Mouse (Mus musculus) lung, embryonic 15.5 days (tissue): ENCODE measurements around the gene Gm37240. TPM values are rescaled to one million over a fixed set of nuclear protein-coding genes. Genes with fewer than 3 reads are reported as not detected.

ENCODE experiments used
- ATAC-seq: fragments of 200-750 bp; cut with Nextera tagmentation; 2 replicates; pipeline ENCODE4 v1.8.0; 2017; ENCODE audit warnings: moderate number of reproducible peaks, borderline replicate concordance; ENCODE audit not compliant: low FRiP score, low TSS enrichment; ENCODE audit errors: extremely low read depth
- H3K27ac ChIP-seq: fragments of 300-500 bp; sonication (generic); 2 replicates; pipeline ENCODE4 v1.5.1; 2015; ENCODE audit warnings: moderate library complexity, mild to moderate bottlenecking, inconsistent platforms
- H3K27me3 ChIP-seq: fragments of 300-500 bp; sonication (generic); 2 replicates; pipeline ENCODE4 v1.6.1; 2015; ENCODE audit warnings: inconsistent platforms
- H3K36me3 ChIP-seq: fragments of 300-500 bp; sonication (generic); 2 replicates; pipeline ENCODE4 v1.6.1; 2015; ENCODE audit warnings: inconsistent platforms
- H3K4me1 ChIP-seq: fragments of 300-500 bp; sonication (generic); 2 replicates; pipeline ENCODE4 v1.6.1; 2015; ENCODE audit warnings: inconsistent platforms
- H3K4me2 ChIP-seq: fragments of 300-500 bp; sonication (generic); 2 replicates; pipeline ENCODE4 v1.6.1; 2015; ENCODE audit warnings: inconsistent platforms, mild to moderate bottlenecking, moderate library complexity
- H3K4me3 ChIP-seq: fragments of 300-500 bp; sonication (generic); 2 replicates; pipeline ENCODE4 v1.5.1; 2015; ENCODE audit warnings: mild to moderate bottlenecking, inconsistent platforms
- H3K9ac ChIP-seq: fragments of 300-500 bp; sonication (generic); 2 replicates; pipeline ENCODE4 v1.6.1; 2015; ENCODE audit warnings: inconsistent platforms
- H3K9me3 ChIP-seq: fragments of 300-500 bp; sonication (generic); 2 replicates; pipeline ENCODE4 v1.6.1; 2016; ENCODE audit warnings: inconsistent platforms
- WGBS: fragments of 180-500 bp; shearing (Covaris S2); methylation state at CpG from one replicate; pipeline ENCODE4 v1.1.7; 2015; 5-methylcytosine and 5-hydroxymethylcytosine counted together
- polyA plus RNA-seq: library from polyadenylated mRNA; unstranded; fragments of >200 nt; fragmentation: Nextera tagmentation; extraction: Ambion mirVana; gene quantifications from 2 replicates; pipeline ENCODE4 v1.2.1, GENCODE M21; 2015

Gm37240 gene
- polyA plus RNA-seq, 1 experiment from 2014 or later: 8.8 TPM

GRCm38 (mm10) chr3:84712941-84713340, 1174.4 kb downstream of the Gm37240 start:
- H3K27me3 ChIP-seq: no peaks in the 10 kb centered on the region
- no peaks in the 10 kb centered on the region for H3K4me1 ChIP-seq
- no peak overlapping the region for H3K4me2 ChIP-seq
- no peaks in the 10 kb centered on the region for H3K9me3 ChIP-seq
- no peak overlapping the region for H3K4me3 ChIP-seq
- no peak overlapping the region for H3K27ac ChIP-seq
- ATAC-seq: no peak
- 44% methylated on average over 2 of the region's 2 CpGs for WGBS
- no peak overlapping the region for H3K9ac ChIP-seq
- no peaks in the 10 kb centered on the region for H3K36me3 ChIP-seq

GRCm38 (mm10) chr3:84710723-84711122, 1176.6 kb downstream of the Gm37240 start:
- no peak overlapping the region for H3K4me3 ChIP-seq
- WGBS: 83% methylated on average over 4 of the region's 4 CpGs
- H3K27me3 ChIP-seq: no peaks in the 10 kb centered on the region
- no peak for ATAC-seq
- H3K27ac ChIP-seq: no peak overlapping the region
- no peak overlapping the region for H3K4me2 ChIP-seq
- H3K36me3 ChIP-seq: no peaks in the 10 kb centered on the region
- H3K9ac ChIP-seq: no peak overlapping the region
- H3K4me1 ChIP-seq: no peaks in the 10 kb centered on the region
- H3K9me3 ChIP-seq: no peaks in the 10 kb centered on the region

- no peaks in the 10 kb centered on the region for H3K36me3 ChIP-seq
- H3K27me3 ChIP-seq: no peaks in the 10 kb centered on the region
- H3K27ac ChIP-seq: no peak overlapping the region
- ATAC-seq: no peak
- H3K9ac ChIP-seq: no peak overlapping the region
- no peak overlapping the region for H3K4me3 ChIP-seq
- H3K4me1 ChIP-seq: no peaks in the 10 kb centered on the region
- WGBS: 91% methylated on average over 8 of the region's 8 CpGs
- H3K9me3 ChIP-seq: no peaks in the 10 kb centered on the region
- no peak overlapping the region for H3K4me2 ChIP-seq
Observed at GRCm38 (mm10) chr3:84709967-84710366, 1177.4 kb downstream of the Gm37240 start.

- no peak for ATAC-seq
- 56% methylated on average over 8 of the region's 8 CpGs for WGBS
- H3K9ac ChIP-seq: no peak overlapping the region
Observed at GRCm38 (mm10) chr3:84709100-84709499, 1178.2 kb downstream of the Gm37240 start.

GRCm38 (mm10) chr3:84708469-84708868, 1178.8 kb downstream of the Gm37240 start:
- H3K27ac ChIP-seq: no peak overlapping the region
- no peaks in the 10 kb centered on the region for H3K4me1 ChIP-seq
- H3K9me3 ChIP-seq: no peaks in the 10 kb centered on the region
- H3K4me2 ChIP-seq: no peak overlapping the region
- WGBS: 62% methylated on average over 10 of the region's 10 CpGs
- no peak overlapping the region for H3K9ac ChIP-seq
- no peak for ATAC-seq
- H3K36me3 ChIP-seq: no peaks in the 10 kb centered on the region
- H3K27me3 ChIP-seq: no peaks in the 10 kb centered on the region
- H3K4me3 ChIP-seq: no peak overlapping the region

More at GRCm38 (mm10) chr3:84709100-84709499, 1178.2 kb downstream of the Gm37240 start:
- Histone ChIP-seq H3K36me3 (no peaks in the 10 kb centered on the region), H3K27ac (no peak overlapping the region), H3K27me3 (no peaks in the 10 kb centered on the region), H3K9me3 (no peaks in the 10 kb centered on the region), H3K4me2 (no peak overlapping the region), H3K4me1 (no peaks in the 10 kb centered on the region), H3K4me3 (no peak overlapping the region)

- H3K27me3 ChIP-seq: no peaks in the 10 kb centered on the region
- no peaks in the 10 kb centered on the region for H3K9me3 ChIP-seq
- no peak overlapping the region for H3K27ac ChIP-seq
- no peak overlapping the region for H3K4me2 ChIP-seq
- 85% methylated on average over 9 of the region's 9 CpGs for WGBS
- no peak for ATAC-seq
- H3K9ac ChIP-seq: no peak overlapping the region
- H3K36me3 ChIP-seq: no peaks in the 10 kb centered on the region
- no peak overlapping the region for H3K4me3 ChIP-seq
- H3K4me1 ChIP-seq: peaks cover 10% of the 10 kb centered on the region
Observed at GRCm38 (mm10) chr3:84705224-84705623, 1182.1 kb downstream of the Gm37240 start.

- ATAC-seq: no peak
Observed at GRCm38 (mm10) chr3:84703083-84703810, 1184.1 kb downstream of the Gm37240 start.

GRCm38 (mm10) chr3:84701964-84702363, 1185.4 kb downstream of the Gm37240 start:
- 69% methylated on average over 5 of the region's 5 CpGs for WGBS
- Histone ChIP-seq H3K27ac (no peak overlapping the region), H3K36me3 (no peaks in the 10 kb centered on the region), H3K4me2 (no peak overlapping the region), H3K9me3 (no peaks in the 10 kb centered on the region), H3K4me1 (peaks cover 11% of the 10 kb centered on the region), H3K27me3 (no peaks in the 10 kb centered on the region), H3K4me3 (no peak overlapping the region), H3K9ac (no peak overlapping the region)
- peak; percentile 55 for ATAC-seq

More at GRCm38 (mm10) chr3:84703083-84703810, 1184.1 kb downstream of the Gm37240 start:
- H3K4me3 ChIP-seq: no peak overlapping the region
- H3K27ac ChIP-seq: no peak overlapping the region
- peaks cover 10% of the 10 kb centered on the region for H3K4me1 ChIP-seq
- no peaks in the 10 kb centered on the region for H3K36me3 ChIP-seq
- no peak overlapping the region for H3K9ac ChIP-seq
- no peaks in the 10 kb centered on the region for H3K27me3 ChIP-seq
- H3K4me2 ChIP-seq: no peak overlapping the region
- H3K9me3 ChIP-seq: no peaks in the 10 kb centered on the region
- WGBS: 62% methylated on average over 11 of the region's 11 CpGs

GRCm38 (mm10) chr3:84701509-84701908, 1185.8 kb downstream of the Gm37240 start:
- no peak overlapping the region for H3K4me3 ChIP-seq
- 63% methylated on average over 2 of the region's 2 CpGs for whole genome bisulfite sequencing
- ATAC-seq: no peak
- H3K4me2 ChIP-seq: no peak overlapping the region
- H3K9me3 ChIP-seq: no peaks in the 10 kb centered on the region
- no peaks in the 10 kb centered on the region for H3K36me3 ChIP-seq
- no peak overlapping the region for H3K9ac ChIP-seq
- no peak overlapping the region for H3K27ac ChIP-seq
- no peaks in the 10 kb centered on the region for H3K27me3 ChIP-seq
- H3K4me1 ChIP-seq: peaks cover 16% of the 10 kb centered on the region

GRCm38 (mm10) chr3:84696428-84696917, 1190.8 kb downstream of the Gm37240 start:
- 14% methylated on average over 18 of the region's 18 CpGs for WGBS
- H3K27me3 ChIP-seq: no peaks in the 10 kb centered on the region; the same call in 1 of the 2 replicates
- no peaks in the 10 kb centered on the region for H3K9me3 ChIP-seq
- H3K4me1 ChIP-seq: peaks cover 24% of the 10 kb centered on the region
- H3K36me3 ChIP-seq: no peaks in the 10 kb centered on the region
- H3K9ac ChIP-seq: no peak overlapping the region
- H3K27ac ChIP-seq: peak overlapping the region; percentile 75
- H3K4me3 ChIP-seq: 0 out of 2 replicates have a peak overlapping the region, but pooled peaks have one; percentile 0
- peak overlapping the region; percentile 45 for H3K4me2 ChIP-seq
- peak; percentile 75 for ATAC-seq

- H3K9me3 ChIP-seq: no peaks in the 10 kb centered on the region
- H3K27ac ChIP-seq: peak overlapping the region; percentile 75
- H3K36me3 ChIP-seq: no peaks in the 10 kb centered on the region
- 0 out of 2 replicates have a peak overlapping the region, but pooled peaks have one; percentile 0 for H3K4me3 ChIP-seq
- peak; percentile 91 for ATAC-seq
- 24% methylated on average over 9 of the region's 9 CpGs for WGBS
- H3K4me2 ChIP-seq: peak overlapping the region; percentile 45
- H3K9ac ChIP-seq: no peak overlapping the region
- H3K27me3 ChIP-seq: no peaks in the 10 kb centered on the region; the same call in 1 of the 2 replicates
- H3K4me1 ChIP-seq: peaks cover 24% of the 10 kb centered on the region
Observed at GRCm38 (mm10) chr3:84695867-84696361, 1191.4 kb downstream of the Gm37240 start.

- peak; percentile 33 for ATAC-seq
- peaks cover 24% of the 10 kb centered on the region for H3K4me1 ChIP-seq
- H3K27ac ChIP-seq: peak overlapping the region; percentile 75
- H3K9me3 ChIP-seq: no peaks in the 10 kb centered on the region
- H3K4me3 ChIP-seq: no peak overlapping the region
- H3K27me3 ChIP-seq: no peaks in the 10 kb centered on the region; the same call in 1 of the 2 replicates
- peak overlapping the region; percentile 45 for H3K4me2 ChIP-seq
- no peaks in the 10 kb centered on the region for H3K36me3 ChIP-seq
- 19% methylated on average over 9 of the region's 9 CpGs for WGBS
- no peak overlapping the region for H3K9ac ChIP-seq
Observed at GRCm38 (mm10) chr3:84695418-84695817, 1191.9 kb downstream of the Gm37240 start.
